Mouse (Mus musculus) frontal cortex, postnatal 10 days (tissue): ENCODE measurements around the gene Fiz1.
"Not testable (repeated sequence)": the region's sequence is repeated elsewhere in the genome, so short reads cannot be mapped to it uniquely, and the experiment has no call there.

ENCODE experiments used
- DNase-seq, 2 experiments: peaks; one replicate each; pipeline ENCODE4 v3.0.0; 2022; ENCODE audit warnings: low spot score in 2 of 2, mixed read lengths in 1 of 2

Fiz1 gene

DNA sequence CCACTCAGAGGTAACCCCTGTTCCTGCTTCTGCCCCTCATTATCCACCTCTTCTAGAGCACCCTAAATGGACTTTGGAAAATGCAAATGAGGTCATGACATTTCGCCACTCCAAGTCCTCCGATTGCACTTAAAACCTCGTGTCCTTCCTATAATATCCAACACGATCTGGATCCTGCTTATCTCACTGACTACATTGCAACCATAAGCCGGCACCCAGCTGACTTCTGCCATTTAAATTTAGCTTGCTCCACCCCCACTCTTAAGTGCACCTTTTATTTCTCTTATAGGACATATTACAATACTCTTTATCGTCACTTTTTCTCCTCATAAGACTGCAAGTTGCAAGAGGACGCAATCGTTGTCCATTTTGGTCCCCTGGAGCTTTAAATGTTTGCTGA is 23.0 kb upstream of the Fiz1 start:
- no peak for DNase-seq

DNA sequence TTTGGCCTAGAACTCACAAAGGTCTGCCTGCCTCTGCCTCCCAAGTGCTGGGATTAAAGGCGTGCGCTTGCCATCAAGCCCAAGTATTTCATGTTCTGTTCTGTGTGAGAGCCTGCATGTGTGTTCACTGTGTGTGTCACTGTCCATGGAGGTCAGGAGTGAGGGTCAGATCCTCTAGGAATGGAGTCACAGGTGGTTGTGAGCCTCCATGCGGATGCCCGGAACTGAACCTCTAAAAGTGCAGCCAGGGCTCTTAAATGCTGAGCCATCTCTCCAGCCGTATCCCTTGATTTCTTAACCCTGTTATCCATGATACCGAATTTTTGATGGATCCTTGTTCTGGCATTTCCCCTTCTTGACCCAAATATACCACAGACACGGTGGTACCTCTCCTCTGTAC is 22.5 kb upstream of the Fiz1 start:
- no peak for DNase-seq

GRCm38 (mm10) chr7:5036136-5036535 is 21.6 kb upstream of the Fiz1 start:
- DNase-seq, result no peak

DNA sequence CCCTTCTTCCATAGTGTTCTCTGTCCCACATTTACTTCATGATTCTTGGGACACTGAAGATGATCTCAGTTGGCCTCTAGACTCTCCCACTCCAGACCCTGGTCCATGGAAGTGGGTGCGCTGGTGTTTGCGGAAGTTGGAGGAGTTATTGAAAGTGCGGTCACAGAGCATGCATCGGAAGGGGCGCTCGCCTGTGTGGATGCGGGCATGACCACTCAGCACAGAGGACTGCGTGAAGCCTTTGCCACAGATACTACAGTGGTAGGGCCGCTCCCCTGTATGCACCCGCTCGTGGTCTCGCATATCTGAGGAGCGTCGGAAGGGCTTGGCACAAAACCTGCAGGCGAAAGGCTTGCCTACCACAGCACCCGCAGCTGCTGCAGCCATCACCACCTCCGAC is 21.1 kb upstream of the Fiz1 start:
- DNase-seq, result no peak

- no peak for DNase-seq
Observed at GRCm38 (mm10) chr7:5033818-5034217, 19.3 kb upstream of the Fiz1 start, which contains the start of gene 4632433K11Rik. Gene 4632433K11Rik (plus strand): TSS chr7:5034118.

DNA sequence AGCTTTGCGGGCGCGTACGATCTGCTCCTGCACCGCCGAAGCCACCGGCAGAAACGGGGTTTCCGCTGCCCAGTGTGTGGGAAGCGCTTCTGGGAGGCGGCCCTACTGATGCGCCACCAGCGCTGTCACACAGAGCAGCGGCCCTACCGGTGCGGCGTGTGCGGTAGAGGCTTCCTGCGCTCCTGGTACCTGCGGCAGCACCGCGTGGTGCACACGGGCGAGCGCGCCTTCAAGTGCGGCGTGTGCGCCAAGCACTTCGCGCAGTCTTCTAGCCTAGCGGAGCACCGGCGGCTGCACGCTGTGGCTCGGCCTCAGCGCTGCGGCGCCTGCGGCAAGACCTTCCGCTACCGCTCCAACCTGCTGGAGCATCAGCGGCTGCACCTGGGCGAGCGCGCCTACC is 17.0 kb upstream of the Fiz1 start:
- no peak for DNase-seq

- DNase-seq, result no peak
Observed at GRCm38 (mm10) chr7:5030554-5031275, 16.2 kb upstream of the Fiz1 start.

GRCm38 (mm10) chr7:5029946-5030345 is 15.4 kb upstream of the Fiz1 start:
- DNase-seq, result no peak

DNA sequence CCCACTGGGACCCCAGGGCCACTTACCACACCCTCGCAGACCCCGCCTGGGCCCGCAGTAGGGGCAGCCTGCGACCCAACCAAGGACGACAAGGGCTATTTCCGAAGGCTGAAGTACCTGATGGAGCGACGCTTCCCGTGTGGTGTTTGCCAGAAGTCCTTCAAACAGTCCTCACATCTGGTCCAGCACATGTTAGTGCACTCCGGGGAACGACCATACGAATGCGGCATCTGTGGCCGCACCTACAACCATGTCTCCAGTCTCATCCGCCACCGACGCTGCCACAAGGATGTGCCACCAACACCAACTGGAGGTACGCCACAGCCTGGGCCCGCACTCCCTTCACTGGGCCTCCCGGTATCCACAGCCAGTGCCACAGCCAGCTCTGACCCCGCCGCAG is 15.0 kb upstream of the Fiz1 start:
- no peak for DNase-seq

- no peak for DNase-seq
Observed at GRCm38 (mm10) chr7:5021197-5021596, 6.7 kb upstream of the Fiz1 start.

DNA sequence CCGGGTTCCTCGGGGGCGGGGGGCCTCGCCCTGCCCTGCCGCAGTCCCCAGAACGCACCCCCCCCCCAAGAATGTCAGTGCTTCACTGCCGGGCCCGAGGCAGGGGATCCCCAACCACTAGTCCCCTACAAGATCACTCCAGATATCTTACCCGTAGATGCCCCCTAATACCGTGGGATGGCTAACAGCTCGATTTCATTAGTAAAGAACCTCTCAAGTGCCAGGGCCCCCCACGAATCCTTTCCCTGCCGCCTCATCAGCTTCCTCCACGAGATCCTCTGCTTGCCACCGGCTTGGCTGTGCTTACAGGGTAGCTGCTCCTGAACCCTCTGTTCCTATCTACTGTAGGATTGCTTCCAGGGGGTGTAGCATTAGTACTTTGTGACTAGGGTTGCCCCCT is 6.2 kb upstream of the Fiz1 start:
- DNase-seq, result no peak

GRCm38 (mm10) chr7:5020000-5020681 is 5.6 kb upstream of the Fiz1 start, which contains the start of the genes Zfp865 and Ccdc106:
Gene Zfp865 (plus strand): TSS chr7:5020376.
Gene Ccdc106 (plus strand): TSS chr7:5020553.
- DNase-seq, result peak; percentile 99

DNA sequence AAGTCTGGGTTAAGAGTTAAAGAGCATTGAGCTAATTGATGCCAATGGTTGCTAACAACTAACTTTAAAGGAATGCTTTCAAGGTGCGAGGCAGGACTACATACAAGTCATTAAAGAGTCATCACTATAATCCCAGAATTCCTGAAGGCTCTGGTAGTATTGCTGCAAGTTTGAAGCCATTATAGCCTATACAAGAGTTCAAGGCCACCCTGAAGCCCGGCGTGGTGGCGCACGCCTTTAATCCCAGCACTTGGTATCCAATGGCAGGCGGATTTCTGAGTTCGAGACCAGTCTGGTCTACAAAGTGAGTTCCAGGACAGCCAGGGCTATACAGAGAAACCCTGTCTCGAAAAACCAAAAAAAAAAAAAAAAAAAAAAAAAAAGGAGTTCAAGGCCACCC is 5.1 kb upstream of the Fiz1 start:
- DNase-seq, result not testable (repeated sequence)

DNA sequence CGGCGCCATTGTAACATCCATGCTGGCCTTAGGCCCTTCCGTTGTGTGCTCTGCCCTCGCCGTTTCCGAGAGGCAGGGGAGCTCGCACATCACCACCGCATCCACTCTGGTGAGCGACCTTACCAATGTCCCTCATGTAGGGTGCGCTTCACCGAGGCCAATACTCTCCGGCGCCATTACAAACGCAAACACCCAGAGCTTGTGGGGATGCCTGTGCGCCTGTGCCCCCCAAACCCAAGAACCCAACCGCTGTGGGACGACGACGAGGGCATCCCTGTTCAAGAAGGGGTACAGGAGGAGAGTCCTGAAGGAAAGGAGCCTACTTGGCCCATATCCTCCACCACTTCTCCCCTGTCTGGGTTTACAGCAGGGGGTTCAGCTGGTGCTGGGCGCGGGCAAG is 3.4 kb upstream of the Fiz1 start:
- DNase-seq, result no peak

DNA sequence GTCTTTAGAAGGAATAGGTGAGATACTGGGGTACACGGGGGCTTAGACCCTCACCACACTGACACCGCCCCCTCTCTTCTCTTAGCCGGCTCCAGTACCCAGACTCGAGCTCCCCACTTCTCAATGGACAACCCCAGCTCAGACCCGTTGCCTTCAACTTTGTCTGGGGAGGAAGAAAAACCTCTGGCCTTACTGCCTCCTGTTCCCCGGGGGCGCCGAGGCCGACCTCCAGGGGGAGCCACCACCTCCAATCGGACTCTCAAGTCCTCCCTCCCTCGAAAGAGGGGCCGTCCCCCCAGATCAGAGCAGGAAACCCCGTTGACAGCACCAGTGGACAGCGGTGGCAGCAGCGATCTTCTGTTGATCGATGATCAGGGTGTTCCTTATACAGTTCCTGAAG is 2.9 kb upstream of the Fiz1 start:
- DNase-seq, result no peak

- no peak for DNase-seq
Observed at GRCm38 (mm10) chr7:5016920-5017319, 2.4 kb upstream of the Fiz1 start.

GRCm38 (mm10) chr7:5016057-5016456 is 1.6 kb upstream of the Fiz1 start:
- no peak for DNase-seq

DNA sequence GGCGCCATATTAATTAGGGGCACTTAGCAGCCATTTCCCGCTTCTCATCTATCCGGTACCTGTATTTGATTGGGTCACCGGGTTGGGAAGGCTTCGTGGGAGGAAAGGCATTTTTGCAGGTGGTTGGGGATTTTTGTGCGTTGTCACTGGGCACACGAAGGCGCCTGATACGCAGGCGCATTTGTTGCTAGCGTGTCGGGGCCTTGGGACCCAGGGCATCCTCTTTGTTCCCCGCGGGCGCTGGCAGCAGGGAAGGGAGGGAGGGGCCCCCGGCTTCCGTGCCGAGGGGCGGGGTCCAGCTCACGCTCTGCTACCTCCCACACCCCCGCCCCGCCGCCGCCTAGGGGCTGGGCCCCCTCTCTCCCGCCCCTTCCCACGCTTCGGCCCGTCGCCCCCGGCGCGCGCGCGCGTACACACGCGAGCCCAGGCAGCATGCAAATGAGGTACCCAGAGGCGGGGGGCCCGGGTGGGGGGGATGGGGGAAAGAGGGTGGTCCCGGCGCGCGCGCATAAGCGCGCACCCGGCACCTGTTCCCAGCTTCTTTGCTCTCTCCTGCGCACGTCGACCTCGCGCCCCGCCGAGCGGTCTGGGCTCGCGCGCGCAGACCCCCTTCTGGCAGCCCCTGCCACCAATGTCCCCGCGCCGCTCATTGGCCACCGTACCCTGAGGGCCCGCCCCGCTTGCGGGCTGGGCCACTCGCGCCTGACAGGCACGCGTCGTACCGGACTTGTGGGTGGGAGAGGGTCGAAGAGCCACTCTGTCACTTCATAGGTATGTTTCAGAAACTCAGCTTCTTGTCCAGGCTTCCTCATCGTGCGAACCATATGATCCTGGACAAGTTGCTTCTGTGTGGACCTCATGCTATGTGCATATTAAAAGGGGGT is 863 bp upstream of the Fiz1 start, which contains the start of gene Gm44973:
Gm44973 (plus strand) TSS at position 379 of the 884 bp plus-strand sequence.
- DNase-seq, result peak; percentile 90 to 91

DNA sequence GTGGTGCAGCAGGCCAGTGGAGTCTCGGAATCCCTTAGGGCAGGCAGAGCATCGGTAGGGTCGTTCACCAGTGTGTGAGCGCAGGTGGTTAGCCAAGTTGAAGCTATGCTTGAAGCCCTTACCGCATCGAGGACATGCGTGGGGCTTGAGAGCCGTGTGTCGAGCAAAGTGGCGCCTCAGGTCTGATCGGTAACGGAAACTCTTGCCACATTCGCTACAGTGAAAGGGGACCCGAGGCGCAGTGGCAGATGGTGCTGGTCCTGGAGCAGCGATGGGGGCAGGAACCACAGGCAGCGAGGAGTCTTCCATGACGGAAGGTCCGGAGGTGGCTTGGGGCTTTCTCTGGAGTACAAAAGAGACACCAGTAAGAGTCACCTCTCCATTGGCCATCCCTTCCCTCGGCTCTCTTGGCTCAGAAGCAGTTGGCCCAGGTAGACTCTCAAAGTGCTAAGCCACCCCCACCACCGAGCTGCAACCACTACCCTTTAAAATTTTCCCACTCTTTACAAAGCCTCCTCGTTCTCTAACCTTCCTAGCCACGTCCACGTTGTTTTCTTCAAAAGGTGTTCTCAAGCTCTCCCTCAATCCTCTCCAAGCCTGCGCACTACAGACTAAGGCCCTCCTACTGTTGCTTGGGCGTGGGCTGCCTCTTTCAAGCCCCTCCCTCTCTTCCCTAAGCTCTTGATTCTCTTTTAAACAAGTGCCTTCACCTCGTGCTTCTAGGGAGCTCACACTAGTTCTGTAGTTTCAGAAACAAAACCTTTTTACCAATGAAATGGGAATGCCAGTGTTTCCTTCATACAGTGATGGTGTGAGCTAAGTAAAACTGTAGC is 1.6 kb downstream of the Fiz1 start:
- DNase-seq, result no peak

DNA sequence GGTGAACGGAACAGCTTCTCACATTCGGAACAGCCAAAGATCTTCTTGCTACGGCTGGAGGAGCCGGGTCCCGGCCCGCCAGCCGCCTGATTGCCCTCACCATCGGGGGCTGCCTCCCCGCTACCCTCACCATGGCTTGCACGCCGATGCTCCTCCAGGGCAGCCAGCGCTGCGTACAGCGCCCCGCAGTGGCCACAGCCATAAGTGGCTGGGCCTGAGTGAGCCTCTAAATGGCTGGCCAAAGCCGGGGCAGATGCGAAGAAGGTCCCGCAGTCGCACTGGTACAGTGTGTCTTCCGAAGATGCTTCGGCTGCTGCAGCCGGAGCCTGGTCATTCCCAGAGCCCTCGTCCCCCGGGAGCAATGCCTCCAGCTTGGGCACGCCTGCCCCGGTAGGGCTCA is 6.3 kb downstream of the Fiz1 start:
- no peak for DNase-seq

DNA sequence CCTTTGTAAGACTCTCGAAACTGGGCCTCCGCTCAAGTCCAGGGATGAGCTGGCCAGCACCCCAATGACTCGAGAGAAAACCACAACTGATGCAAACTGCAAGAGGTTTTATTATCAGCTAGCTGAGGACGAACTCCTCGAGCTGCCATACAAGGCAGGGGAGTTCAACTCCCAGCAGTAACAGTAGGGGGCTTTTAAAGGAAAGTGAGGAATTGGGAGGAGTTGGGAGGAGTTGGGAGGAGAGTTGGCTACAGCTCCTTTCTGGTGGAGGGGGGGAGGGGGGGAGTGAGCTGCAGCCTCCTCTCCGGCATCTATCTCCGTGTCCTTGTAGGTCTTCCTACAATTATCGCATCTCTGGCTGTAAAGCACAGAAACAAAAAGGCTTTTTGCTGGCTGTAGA is 11.6 kb downstream of the Fiz1 start:
- not testable (repeated sequence) for DNase-seq
